Mouse (Mus musculus) liver, embryonic 14.5 days (tissue): ENCODE results near the gene Selenon. TPM values are rescaled to one million over a fixed set of nuclear protein-coding genes. Genes with fewer than 3 reads are reported as not detected.
"Not testable (repeated sequence)": the region's sequence is repeated elsewhere in the genome, so short reads cannot be mapped to it uniquely, and the experiment has no call there.

ENCODE experiments used
- ATAC-seq: fragments of 200-750 bp; cut with Nextera tagmentation; 2 replicates; pipeline ENCODE4 v1.8.0; 2017; ENCODE audit warnings: moderate number of reproducible peaks, mild to moderate bottlenecking, moderate library complexity; ENCODE audit not compliant: insufficient read depth
- DNase-seq, 3 experiments: peaks; one replicate each; pipeline ENCODE4 v3.0.0-alpha.2; 2012 to 2013; ENCODE audit warnings: low read depth in 3 of 3, low spot score in 3 of 3
- H3K27ac ChIP-seq: fragments of 300-500 bp; sonication (generic); 2 replicates; pipeline ENCODE4 v1.5.1; 2014; ENCODE audit warnings: moderate library complexity, mild to moderate bottlenecking, control low read depth, inconsistent platforms
- H3K27me3 ChIP-seq: fragments of 300-500 bp; sonication (generic); 2 replicates; pipeline ENCODE4 v1.6.1; 2014; ENCODE audit warnings: mild to moderate bottlenecking, low read length, moderate library complexity; ENCODE audit not compliant: control insufficient read depth, insufficient read depth
- H3K36me3 ChIP-seq: fragments of 300-500 bp; sonication (generic); replicated peaks from 2 replicates; pipeline ENCODE4 v1.6.1; 2014; ENCODE audit warnings: low read depth; ENCODE audit not compliant: control insufficient read depth, insufficient read depth
- H3K4me1 ChIP-seq, 2 experiments: fragments of 200-500 bp in 1 of 2; fragments of 300-500 bp in 1 of 2; sonication (generic) in 1 of 2; replicated peaks; 2 replicates each; pipeline ENCODE4 v1.6.1; 2012 to 2014; ENCODE audit warnings: antibody characterized with exemption in 1 of 2, inconsistent platforms in 1 of 2, low read length in 1 of 2; ENCODE audit not compliant: control insufficient read depth in 2 of 2, insufficient read depth in 2 of 2
- H3K4me2 ChIP-seq: fragments of 300-500 bp; sonication (generic); 2 replicates; pipeline ENCODE4 v1.6.1; 2014; ENCODE audit warnings: low read depth, mild to moderate bottlenecking, control low read depth, moderate library complexity
- H3K4me3 ChIP-seq, 2 experiments: fragments of 200-500 bp in 1 of 2; fragments of 300-500 bp in 1 of 2; sonication (generic) in 1 of 2; 2 replicates each; pipeline ENCODE4 v1.5.1; 2012 to 2014; ENCODE audit warnings: low read depth in 2 of 2, low read length in 2 of 2, mild to moderate bottlenecking in 2 of 2, control low read depth in 1 of 2, inconsistent platforms in 1 of 2, moderate library complexity in 1 of 2; ENCODE audit not compliant: insufficient read depth in 1 of 2
- H3K9ac ChIP-seq: fragments of 300-500 bp; sonication (generic); replicated peaks from 2 replicates; pipeline ENCODE4 v1.6.1; 2014; ENCODE audit warnings: mild to moderate bottlenecking, control low read depth, moderate library complexity
- H3K9me3 ChIP-seq: fragments of 300-500 bp; sonication (generic); 2 replicates; pipeline ENCODE4 v1.6.1; 2016; ENCODE audit warnings: low read length, mixed read lengths; ENCODE audit not compliant: control insufficient read depth
- CTCF ChIP-seq: IDR thresholded peaks from 2 replicates; pipeline ENCODE4 v1.5.1; 2016; ENCODE audit warnings: antibody characterized with exemption, low read depth, control low read depth
- EP300 ChIP-seq: IDR thresholded peaks from 2 replicates; pipeline ENCODE4 v1.6.1; 2016; ENCODE audit warnings: antibody characterized with exemption, low read depth
- WGBS: fragments of 180-500 bp; shearing (Covaris S2); extraction: QIAGEN DNeasy Blood & Tissue Kit; methylation state at CpG from one replicate; pipeline ENCODE4 v1.1.7; 2014; ENCODE audit not compliant: insufficient replicate concordance; 5-methylcytosine and 5-hydroxymethylcytosine counted together
- polyA plus RNA-seq, 2 experiments: library from polyadenylated mRNA; depleted of rRNA in 1 of 2; stranded (reverse) in 1 of 2; unstranded in 1 of 2; fragments of >200 nt; fragmentation: Nextera tagmentation in 1 of 2; extraction: Ambion mirVana in 1 of 2; gene quantifications; 2 replicates each; pipeline versions ENCODE4 v1.2.1 to v1.2.3; 2012 to 2014

The Selenon gene
- polyA plus RNA-seq, 2 experiments = 1.9 to 3.6 TPM

DNA sequence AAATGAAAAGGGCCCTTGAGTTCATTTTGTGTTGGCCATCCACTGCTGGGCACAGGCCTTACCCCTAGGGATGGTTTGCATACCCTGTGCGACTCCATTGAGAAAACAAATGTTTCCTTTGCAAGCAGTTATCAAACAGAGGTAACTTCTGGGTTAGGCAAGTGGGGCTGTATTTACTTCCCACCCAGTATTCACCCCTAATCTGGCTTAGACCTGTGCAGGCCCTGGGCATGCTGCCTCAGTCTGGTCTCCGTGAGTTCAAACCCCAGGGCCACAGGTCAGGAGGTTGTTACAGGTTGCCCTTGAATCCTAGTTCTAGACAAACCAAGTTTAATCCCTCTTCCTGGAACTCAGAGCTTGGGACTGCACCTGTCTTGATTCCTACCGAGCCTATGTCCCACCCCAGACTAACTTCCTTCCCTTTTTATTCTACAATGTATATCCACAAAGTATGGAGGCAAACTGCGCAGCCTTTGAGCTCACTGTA, 46.6 kb downstream of the Selenon start:
- DNase-seq = peak in 1 of 3 experiments; percentile 51
- H3K4me3 ChIP-seq = no peak overlapping the region
- H3K4me1 ChIP-seq = peaks cover 37 to 46% of the 10 kb centered on the region in 2 experiments
- 37% methylated on average over 4 of the region's 4 CpGs for WGBS
- H3K36me3 ChIP-seq = no peaks in the 10 kb centered on the region
- TF ChIP-seq CTCF = no peak
- no peak for TF ChIP-seq EP300
- no peak overlapping the region for H3K9ac ChIP-seq
- H3K27me3 ChIP-seq = no peaks in the 10 kb centered on the region
- H3K27ac ChIP-seq = peak overlapping the region; percentile 75
- H3K9me3 ChIP-seq = no peaks in the 10 kb centered on the region
- H3K4me2 ChIP-seq = peak overlapping the region; percentile 25; the same call in 1 of the 2 replicates
- ATAC-seq = no peak

DNA sequence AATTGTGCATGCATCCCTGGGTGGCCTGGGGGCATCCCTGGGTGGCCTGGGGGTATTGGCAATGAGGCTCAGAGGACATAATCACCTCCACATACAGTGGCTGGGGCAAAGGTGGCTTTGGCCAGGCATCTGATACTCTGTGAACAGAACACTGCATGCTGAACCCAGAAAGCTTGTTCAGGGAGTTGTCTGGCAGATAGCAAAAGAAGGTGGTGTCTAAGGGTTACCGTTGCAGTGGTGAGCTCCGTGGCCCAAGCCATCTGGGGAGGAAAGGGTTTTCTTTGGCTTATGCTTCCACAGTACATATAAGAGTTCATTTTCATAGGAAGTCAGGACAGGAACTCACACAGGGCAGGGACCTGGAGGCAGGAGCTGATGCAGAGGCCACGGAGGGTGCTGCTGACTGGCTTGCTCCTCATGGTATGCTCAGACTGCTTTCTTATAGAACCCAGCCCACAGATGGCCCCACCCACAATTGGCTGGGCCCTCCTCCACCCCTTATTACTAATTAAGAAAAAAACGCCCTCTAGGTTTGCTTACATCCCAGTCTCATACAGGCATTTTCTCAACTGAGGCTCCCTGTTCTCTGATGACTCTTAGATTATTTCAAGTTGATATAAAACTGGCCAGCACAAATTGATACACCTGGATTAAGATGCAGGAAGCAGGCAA, 48.1 kb downstream of the Selenon start:
- Histone ChIP-seq H3K9me3 (no peaks in the 10 kb centered on the region), H3K9ac (peak overlapping the region; percentile 12; the same call in 1 of the 2 replicates), H3K4me2 (peak overlapping the region; percentile 40), H3K36me3 (no peaks in the 10 kb centered on the region), H3K4me1 (peaks cover 34 to 42% of the 10 kb centered on the region in 2 experiments), H3K4me3 (peak overlapping the region in 1 of 2 experiments; percentile 14; a peak in 1 of 4 replicates), H3K27me3 (no peaks in the 10 kb centered on the region), H3K27ac (peak overlapping the region; percentile 5)
- ATAC-seq = peak; percentile 60
- WGBS = 24% methylated on average over 4 of the region's 4 CpGs
- no peak for TF ChIP-seq CTCF
- no peak for TF ChIP-seq EP300
- peak; percentile 53 to 59 (median 56) for DNase-seq

DNA sequence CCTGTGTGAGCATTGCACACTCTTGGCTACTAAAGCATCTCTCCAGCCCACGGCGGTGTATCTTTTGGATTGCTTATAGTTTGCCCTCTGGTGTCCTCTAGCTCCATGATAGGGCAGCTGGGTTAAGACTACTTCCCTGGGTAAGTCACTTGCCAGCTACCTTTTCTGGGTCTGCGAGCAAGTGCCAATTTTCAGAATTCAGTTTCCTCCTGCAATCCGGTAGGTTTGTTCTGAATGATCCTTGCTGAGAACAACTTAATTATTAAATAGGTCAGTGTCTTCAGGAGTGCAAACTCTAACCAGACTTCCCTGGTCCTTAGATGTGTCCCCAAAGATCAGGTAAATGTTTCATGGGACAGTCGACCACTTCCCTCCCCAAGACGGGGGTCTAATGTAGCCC, 50.9 kb downstream of the Selenon start:
- 82% methylated on average over 6 of the region's 6 CpGs for WGBS
- TF ChIP-seq CTCF (no peak), EP300 (no peak)
- DNase-seq (no peak), ATAC-seq (no peak)
- Histone ChIP-seq H3K4me3 (no peak overlapping the region), H3K9me3 (no peaks in the 10 kb centered on the region), H3K9ac (no peak overlapping the region), H3K27ac (no peak overlapping the region), H3K27me3 (no peaks in the 10 kb centered on the region), H3K4me2 (no peak overlapping the region), H3K36me3 (no peaks in the 10 kb centered on the region), H3K4me1 (peaks cover 27 to 36% of the 10 kb centered on the region in 2 experiments)

DNA sequence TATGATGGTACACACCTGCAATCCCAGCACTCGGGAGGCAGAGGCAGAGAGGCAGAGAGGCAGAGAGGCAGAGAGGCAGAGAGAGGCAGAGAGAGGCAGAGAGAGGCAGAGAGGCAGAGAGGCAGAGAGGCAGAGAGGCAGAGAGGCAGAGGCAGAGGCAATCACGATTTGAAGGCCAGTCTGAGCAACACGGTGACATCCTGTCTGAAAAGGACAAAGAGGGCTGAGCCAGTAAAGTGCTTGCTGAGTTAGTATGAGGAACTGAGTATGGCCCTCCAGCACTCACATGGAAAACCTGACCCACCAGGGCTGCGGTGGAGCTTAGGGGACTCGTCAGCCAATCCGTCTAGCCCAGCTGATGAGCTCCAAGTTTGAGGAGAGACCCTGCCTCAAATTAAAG, 53.0 kb downstream of the Selenon start:
- not testable (repeated sequence) for H3K27me3 ChIP-seq, H3K9me3 ChIP-seq, DNase-seq, H3K36me3 ChIP-seq, H3K27ac ChIP-seq, H3K4me2 ChIP-seq, H3K9ac ChIP-seq, H3K4me3 ChIP-seq, ATAC-seq
- H3K4me1 ChIP-seq = peaks cover 25 to 40% of the 10 kb centered on the region in 2 experiments
- 50% methylated on average over 6 of the region's 6 CpGs for WGBS

DNA sequence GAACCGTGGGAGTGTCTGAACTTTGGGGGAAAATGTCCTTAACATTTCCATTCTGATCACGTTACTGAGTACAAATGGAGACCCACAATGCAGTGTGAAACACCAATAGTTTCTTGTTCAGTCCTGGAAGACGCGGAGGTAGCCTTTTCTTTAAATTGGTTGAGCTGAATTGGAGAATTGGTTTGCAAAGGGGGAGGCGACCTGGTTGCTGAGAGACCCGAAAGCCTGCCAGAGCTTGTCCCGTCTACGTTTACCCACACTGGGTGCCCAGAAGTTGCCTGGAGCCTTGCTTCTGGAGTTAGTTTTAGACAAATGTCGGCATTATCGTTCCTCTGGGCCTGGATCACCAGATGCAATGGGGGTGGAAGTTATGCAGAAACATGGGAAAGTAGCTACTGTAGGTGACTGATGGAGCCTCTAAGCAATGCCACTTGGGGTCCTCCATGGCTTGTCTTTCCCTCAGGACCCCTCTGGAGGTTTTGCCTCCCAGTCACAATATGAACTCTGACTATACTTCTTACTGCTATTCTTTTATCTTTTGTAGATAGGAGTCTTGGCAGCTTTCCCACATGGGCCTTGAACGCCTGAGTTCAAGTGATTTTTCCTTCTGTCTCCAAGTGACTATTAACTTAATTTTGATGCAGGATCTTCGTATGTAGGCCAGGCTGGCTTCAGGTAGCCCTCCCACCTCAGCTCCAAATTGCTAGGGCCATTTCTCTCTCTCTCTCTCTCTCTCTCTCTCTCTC, 53.8 kb downstream of the Selenon start:
- no peak overlapping the region for H3K4me3 ChIP-seq
- WGBS = 50% methylated on average over 12 of the region's 12 CpGs
- H3K27me3 ChIP-seq = no peaks in the 10 kb centered on the region; the same call in 1 of the 2 replicates
- no peak overlapping the region for H3K9ac ChIP-seq
- ATAC-seq (no peak), DNase-seq (no peak)
- H3K36me3 ChIP-seq = no peaks in the 10 kb centered on the region
- H3K4me1 ChIP-seq = peaks cover 25 to 34% of the 10 kb centered on the region in 2 experiments
- H3K4me2 ChIP-seq = peak overlapping the region; percentile 74
- TF ChIP-seq CTCF = no peak
- TF ChIP-seq EP300 = no peak
- no peak overlapping the region for H3K27ac ChIP-seq
- no peaks in the 10 kb centered on the region for H3K9me3 ChIP-seq
